Mouse (Mus musculus): ENCODE data around the gene 1600014C23Rik. TPM values are rescaled to one million over a fixed set of nuclear protein-coding genes. Genes with fewer than 3 reads are reported as not detected.

The 1600014C23Rik gene
- total and polyA plus RNA-seq, 2 experiments from 2014 or later = 0.67 TPM; not detected in 1

DNA sequence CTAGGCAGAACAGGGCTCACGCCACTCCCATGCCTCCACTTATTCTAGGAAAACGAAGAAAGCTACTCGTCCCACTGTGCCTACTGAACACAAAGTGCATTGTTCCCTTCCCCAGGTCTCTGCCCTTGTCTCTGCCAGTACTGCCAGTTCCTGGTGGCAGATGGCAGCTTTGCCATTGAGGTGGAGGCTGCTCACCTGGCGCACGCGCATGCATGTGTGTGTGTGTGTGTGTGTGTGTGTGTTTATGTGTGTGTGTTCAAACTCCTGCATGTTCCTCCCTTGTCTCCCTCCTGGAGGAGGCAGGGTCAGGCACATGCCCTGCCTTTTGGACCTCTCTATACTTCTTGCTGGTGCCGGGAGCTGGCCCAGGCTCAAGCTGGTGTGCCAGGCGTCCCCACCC is 38.5 kb upstream of the 1600014C23Rik start:
- Histone ChIP-seq H3K36me3 (ENCODE audit: insufficient read depth, low read length) (no peaks in the 10 kb centered on the region), H3K27me3 (ENCODE audit: insufficient read depth, low read length) (no peaks in the 10 kb centered on the region), H3K9ac (replicated peaks; ENCODE audit: low read length, poor library complexity, severe bottlenecking) (no peak overlapping the region), H3K4me1 (ENCODE audit: insufficient read depth, low read length) (no peaks in the 10 kb centered on the region; the same call in 1 of the 2 replicates), H3K9me3 (ENCODE audit: low read length) (no peaks in the 10 kb centered on the region), H3K27ac (ENCODE audit: low read depth, low read length) (no peak overlapping the region), H3K4me2 (ENCODE audit: low read depth, low read length, poor library complexity, severe bottlenecking) (no peak overlapping the region), H3K4me3 (ENCODE audit: low read depth, low read length) (no peak overlapping the region)
- ATAC-seq (ENCODE audit: low FRiP score) (no peak), DNase-seq (ENCODE audit: low spot score) (no peak)
- no peak for TF ChIP-seq CTCF (IDR thresholded peaks at IDR 0.05)
- WGBS = 92% methylated on average over 8 of the region's 8 CpGs

DNA sequence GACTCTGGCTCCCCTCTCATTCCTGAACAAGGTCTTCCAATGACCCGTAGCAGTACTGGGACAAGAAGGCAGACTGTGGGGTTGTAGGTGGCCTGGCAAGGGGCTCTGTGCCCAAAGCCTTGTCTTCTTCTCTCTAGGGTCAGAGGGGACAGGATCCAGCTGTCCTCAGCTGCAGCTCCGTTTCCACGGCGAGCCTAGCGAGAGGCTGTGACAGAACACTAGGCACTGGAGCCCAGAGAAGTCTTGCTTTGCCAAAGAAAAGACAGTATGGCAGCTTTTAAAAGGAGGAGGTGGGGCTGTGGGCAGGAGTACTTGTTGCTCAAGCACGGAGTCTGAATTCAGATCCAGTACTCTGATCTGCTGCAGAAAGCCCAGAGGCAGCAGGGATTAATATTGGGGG is 36.8 kb upstream of the 1600014C23Rik start:
- DNase-seq (ENCODE audit: low spot score) (peak; percentile 32), ATAC-seq (ENCODE audit: low FRiP score) (no peak)
- H3K27ac ChIP-seq (ENCODE audit: low read depth, low read length) = no peak overlapping the region
- H3K9ac ChIP-seq (replicated peaks; ENCODE audit: low read length, poor library complexity, severe bottlenecking) = no peak overlapping the region
- H3K27me3 ChIP-seq (ENCODE audit: insufficient read depth, low read length) = no peaks in the 10 kb centered on the region
- H3K9me3 ChIP-seq (ENCODE audit: low read length) = no peaks in the 10 kb centered on the region
- TF ChIP-seq CTCF (IDR thresholded peaks at IDR 0.05) = no peak
- WGBS = 36% methylated on average over 6 of the region's 6 CpGs
- H3K4me2 ChIP-seq (ENCODE audit: low read depth, low read length, poor library complexity, severe bottlenecking) = no peak overlapping the region
- no peak overlapping the region for H3K4me3 ChIP-seq (ENCODE audit: low read depth, low read length)
- H3K4me1 ChIP-seq (ENCODE audit: insufficient read depth, low read length) = no peaks in the 10 kb centered on the region; the same call in 1 of the 2 replicates
- H3K36me3 ChIP-seq (ENCODE audit: insufficient read depth, low read length) = no peaks in the 10 kb centered on the region

DNA sequence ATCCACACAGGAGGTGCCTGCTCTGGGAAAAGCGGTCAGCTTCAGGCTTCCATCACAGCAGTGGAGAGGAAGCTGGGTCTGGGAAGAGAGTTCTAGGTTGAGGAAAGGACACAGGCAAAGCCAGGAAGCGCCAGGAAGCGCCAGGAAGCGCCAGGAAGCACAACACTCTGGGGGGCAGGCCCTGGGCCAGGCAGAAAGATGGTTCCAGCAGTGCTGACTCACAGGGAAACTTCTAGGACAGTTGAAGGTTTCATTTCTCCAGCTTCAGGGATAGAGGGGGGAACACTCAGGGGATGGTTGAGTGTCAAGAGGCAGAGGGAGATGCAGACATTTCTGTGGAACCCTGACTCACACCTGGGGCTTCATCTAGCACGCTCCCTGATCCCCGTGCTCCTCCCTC is 36.2 kb upstream of the 1600014C23Rik start:
- WGBS = 81% methylated on average over 6 of the region's 6 CpGs
- no peak for ATAC-seq (ENCODE audit: low FRiP score)
- Histone ChIP-seq H3K9ac (replicated peaks; ENCODE audit: low read length, poor library complexity, severe bottlenecking) (no peak overlapping the region), H3K4me3 (ENCODE audit: low read depth, low read length) (no peak overlapping the region), H3K9me3 (ENCODE audit: low read length) (no peaks in the 10 kb centered on the region), H3K4me2 (ENCODE audit: low read depth, low read length, poor library complexity, severe bottlenecking) (no peak overlapping the region), H3K27ac (ENCODE audit: low read depth, low read length) (no peak overlapping the region), H3K36me3 (ENCODE audit: insufficient read depth, low read length) (no peaks in the 10 kb centered on the region), H3K4me1 (ENCODE audit: insufficient read depth, low read length) (no peaks in the 10 kb centered on the region; the same call in 1 of the 2 replicates), H3K27me3 (ENCODE audit: insufficient read depth, low read length) (no peaks in the 10 kb centered on the region)
- no peak for TF ChIP-seq CTCF (IDR thresholded peaks at IDR 0.05)
- no peak for DNase-seq (ENCODE audit: low spot score)

DNA sequence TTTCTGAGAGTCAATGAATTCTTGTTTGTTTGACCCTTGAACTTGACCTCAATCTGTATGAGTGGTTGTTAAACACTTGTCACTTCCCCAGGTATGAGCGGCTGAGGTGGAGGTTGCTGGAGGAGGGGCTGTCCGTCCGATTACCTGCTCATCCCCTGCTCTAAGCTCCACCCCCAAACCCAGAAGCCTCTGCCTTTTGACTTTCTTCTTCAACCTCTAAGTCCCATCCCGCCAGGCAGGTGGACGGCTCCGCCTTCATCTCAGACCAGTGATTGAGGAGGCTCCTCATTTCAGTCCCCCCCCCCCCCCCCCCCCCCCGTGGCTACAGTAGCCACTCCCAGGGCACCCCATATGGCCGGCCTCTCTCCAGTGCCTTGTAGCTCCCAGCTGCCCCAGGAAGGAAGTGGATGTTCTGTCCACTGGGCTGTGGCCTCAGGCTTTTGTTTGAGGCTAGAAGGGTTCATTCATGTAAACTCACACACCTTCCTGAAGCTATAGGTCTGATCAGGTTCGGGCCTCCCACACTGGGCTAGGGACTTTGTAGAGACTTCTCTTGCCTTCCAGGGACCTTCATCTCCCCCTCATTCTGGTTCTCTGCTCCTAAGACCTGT is 34.0 kb upstream of the 1600014C23Rik start:
- 57% methylated on average over 8 of the region's 9 CpGs for WGBS
- Histone ChIP-seq H3K9ac (replicated peaks; ENCODE audit: low read length, poor library complexity, severe bottlenecking) (no peak overlapping the region), H3K4me3 (ENCODE audit: low read depth, low read length) (no peak overlapping the region), H3K27ac (ENCODE audit: low read depth, low read length) (no peak overlapping the region), H3K27me3 (ENCODE audit: insufficient read depth, low read length) (no peaks in the 10 kb centered on the region), H3K36me3 (ENCODE audit: insufficient read depth, low read length) (no peaks in the 10 kb centered on the region), H3K9me3 (ENCODE audit: low read length) (no peaks in the 10 kb centered on the region), H3K4me1 (ENCODE audit: insufficient read depth, low read length) (no peaks in the 10 kb centered on the region; the same call in 1 of the 2 replicates), H3K4me2 (ENCODE audit: low read depth, low read length, poor library complexity, severe bottlenecking) (no peak overlapping the region)
- DNase-seq (ENCODE audit: low spot score) (no peak), ATAC-seq (ENCODE audit: low FRiP score) (no peak)
- no peak for TF ChIP-seq CTCF (IDR thresholded peaks at IDR 0.05)

- DNase-seq (ENCODE audit: low spot score) = peak; percentile 94
- no peaks in the 10 kb centered on the region; the same call in 1 of the 2 replicates for H3K4me1 ChIP-seq (ENCODE audit: insufficient read depth, low read length)
- H3K9me3 ChIP-seq (ENCODE audit: low read length) = no peaks in the 10 kb centered on the region
- 15% methylated on average over 12 of the region's 12 CpGs for WGBS
- H3K4me2 ChIP-seq (ENCODE audit: low read depth, low read length, poor library complexity, severe bottlenecking) = no peak overlapping the region
- H3K36me3 ChIP-seq (ENCODE audit: insufficient read depth, low read length) = no peaks in the 10 kb centered on the region
- peak; percentile 85 for ATAC-seq (ENCODE audit: low FRiP score)
- H3K9ac ChIP-seq (replicated peaks; ENCODE audit: low read length, poor library complexity, severe bottlenecking) = no peak overlapping the region
- H3K27me3 ChIP-seq (ENCODE audit: insufficient read depth, low read length) = no peaks in the 10 kb centered on the region
- no peak for TF ChIP-seq CTCF (IDR thresholded peaks at IDR 0.05)
- no peak overlapping the region for H3K4me3 ChIP-seq (ENCODE audit: low read depth, low read length)
- peak overlapping the region; percentile 65 for H3K27ac ChIP-seq (ENCODE audit: low read depth, low read length)
Measured at GRCm38 (mm10) chr17:45766735-45767535, 33.3 kb upstream of the 1600014C23Rik start.

GRCm38 (mm10) chr17:45765914-45766313 is 32.3 kb upstream of the 1600014C23Rik start:
- Histone ChIP-seq H3K4me3 (ENCODE audit: low read depth, low read length) (no peak overlapping the region), H3K9me3 (ENCODE audit: low read length) (no peaks in the 10 kb centered on the region), H3K27me3 (ENCODE audit: insufficient read depth, low read length) (no peaks in the 10 kb centered on the region), H3K9ac (replicated peaks; ENCODE audit: low read length, poor library complexity, severe bottlenecking) (no peak overlapping the region), H3K27ac (ENCODE audit: low read depth, low read length) (0 out of 2 replicates have a peak overlapping the region, but pooled peaks have one; percentile 3), H3K36me3 (ENCODE audit: insufficient read depth, low read length) (no peaks in the 10 kb centered on the region), H3K4me2 (ENCODE audit: low read depth, low read length, poor library complexity, severe bottlenecking) (no peak overlapping the region), H3K4me1 (ENCODE audit: insufficient read depth, low read length) (no peaks in the 10 kb centered on the region; the same call in 1 of the 2 replicates)
- no peak for ATAC-seq (ENCODE audit: low FRiP score)
- WGBS = 88% methylated on average over 3 of the region's 3 CpGs
- TF ChIP-seq CTCF (IDR thresholded peaks at IDR 0.05) = no peak
- DNase-seq (ENCODE audit: low spot score) = no peak

Measured in midbrain, postnatal 0 days (tissue).